Mouse (Mus musculus) skeletal muscle tissue, adult 2 months (tissue): ENCODE measurements around the gene D17Wsu92e.

Source experiments
- DNase-seq: peaks from one replicate; pipeline ENCODE4 v3.0.0-alpha.2; 2012; ENCODE audit warnings: low read depth, low spot score

Gene D17Wsu92e

DNA sequence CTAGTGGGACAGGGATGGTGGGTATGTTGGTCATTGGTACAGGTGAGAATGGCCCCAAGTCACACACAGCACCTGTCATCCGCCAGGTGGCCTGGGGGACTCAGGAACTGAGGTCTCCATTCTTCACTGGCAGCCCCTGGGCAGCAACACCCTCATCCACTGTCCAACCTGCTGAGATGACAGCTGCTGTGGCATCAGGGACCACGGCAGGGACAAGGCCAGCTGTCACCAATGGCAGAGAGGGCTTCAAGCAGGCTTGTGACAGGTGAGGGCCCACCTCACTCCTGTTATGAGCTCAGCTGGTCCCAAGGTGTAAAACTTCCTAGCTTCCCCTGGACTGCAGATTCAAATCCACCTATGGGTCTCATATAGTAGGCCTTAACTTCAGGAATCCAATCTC, 72.3 kb downstream of the D17Wsu92e start:
- DNase-seq, result no peak

- no peak for DNase-seq
Observed at GRCm38 (mm10) chr17:27746446-27746845, 74.0 kb downstream of the D17Wsu92e start.

GRCm38 (mm10) chr17:27740961-27741360, 79.5 kb downstream of the D17Wsu92e start:
- DNase-seq, result no peak

GRCm38 (mm10) chr17:27734344-27735073, 85.9 kb downstream of the D17Wsu92e start:
- DNase-seq, result no peak

DNA sequence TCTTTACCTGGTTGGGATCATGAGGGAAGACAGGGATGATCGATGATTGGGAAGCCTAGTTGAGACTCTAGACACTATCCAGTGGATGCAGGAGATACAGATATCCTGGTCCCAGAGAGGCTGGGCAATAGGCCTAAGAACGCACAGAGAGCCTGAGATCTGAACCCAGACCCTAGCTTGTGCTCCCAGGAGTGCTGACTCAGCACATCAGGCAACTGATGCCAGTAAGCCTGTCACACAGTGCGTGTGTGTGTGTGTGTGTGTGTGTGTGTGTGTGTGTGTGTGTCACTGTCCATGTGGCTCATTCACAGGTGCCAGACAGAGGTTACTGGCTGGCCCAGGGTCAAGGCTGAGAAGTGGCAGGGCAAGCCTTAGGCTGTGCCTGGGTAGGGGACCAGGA, 87.8 kb downstream of the D17Wsu92e start:
- DNase-seq, result no peak

DNA sequence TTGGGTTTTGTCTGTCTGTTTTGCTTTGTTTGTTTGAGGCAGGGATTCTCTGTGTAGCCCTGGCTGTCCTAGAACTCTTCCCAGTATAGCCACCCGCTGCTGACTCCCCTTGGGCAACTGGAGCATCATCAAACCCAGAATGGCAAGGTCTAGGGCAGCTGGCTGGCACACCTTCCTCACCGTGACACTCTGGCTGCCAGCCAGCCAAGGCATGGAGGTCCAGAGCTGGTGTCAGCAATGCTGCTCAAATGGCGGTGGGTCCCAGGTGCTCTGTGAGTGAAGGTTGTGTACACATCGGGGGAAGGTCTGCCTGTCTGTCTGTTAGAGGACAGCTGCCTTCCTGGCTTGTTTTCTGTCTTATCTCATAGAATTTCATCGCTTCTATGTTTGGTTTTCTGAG, 88.3 kb downstream of the D17Wsu92e start:
- DNase-seq, result no peak

DNA sequence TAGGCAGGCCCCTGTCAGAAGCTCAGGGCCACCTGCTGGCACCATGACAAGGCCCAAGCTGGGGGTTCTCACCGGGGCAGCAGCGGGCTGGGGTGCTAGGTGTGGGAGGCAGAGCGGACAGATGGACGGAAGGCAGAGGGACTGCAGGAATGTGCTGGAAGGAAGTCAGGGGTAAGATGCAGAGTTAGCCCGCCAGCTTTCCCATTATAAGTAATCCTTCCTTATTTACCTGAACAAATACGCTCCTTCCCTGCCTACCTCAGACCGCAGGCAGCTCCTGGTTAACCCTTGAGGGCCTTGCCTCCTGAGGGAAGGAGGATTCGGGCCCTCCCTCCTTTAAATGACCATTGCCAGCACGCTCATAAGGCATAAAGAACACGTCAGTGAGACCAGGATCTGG, 91.7 kb downstream of the D17Wsu92e start, which contains the start of gene Spdef:
Gene Spdef, minus strand, starts transcription at position 186 of the 400 bp plus-strand sequence.
- no peak for DNase-seq

DNA sequence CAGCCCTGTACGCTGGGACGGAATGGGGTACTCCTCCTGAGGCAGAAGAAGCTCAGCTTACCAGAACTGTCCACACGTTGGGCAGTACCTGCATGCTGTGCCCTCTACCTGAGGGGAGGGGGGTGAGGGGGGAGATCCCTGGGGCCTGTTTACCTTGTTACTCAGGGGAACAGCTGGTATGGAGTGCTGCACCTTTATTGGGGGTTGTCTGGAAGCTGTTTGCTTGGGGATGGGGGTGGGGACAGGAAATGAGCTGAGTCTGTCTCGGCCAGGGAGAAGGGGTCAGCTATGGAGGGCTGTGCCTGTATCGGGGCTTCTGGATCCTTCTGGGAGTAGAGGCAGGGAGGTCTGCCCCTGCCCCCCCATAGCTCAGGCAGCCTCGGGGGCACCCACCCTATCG, 93.9 kb downstream of the D17Wsu92e start:
- no peak for DNase-seq

DNA sequence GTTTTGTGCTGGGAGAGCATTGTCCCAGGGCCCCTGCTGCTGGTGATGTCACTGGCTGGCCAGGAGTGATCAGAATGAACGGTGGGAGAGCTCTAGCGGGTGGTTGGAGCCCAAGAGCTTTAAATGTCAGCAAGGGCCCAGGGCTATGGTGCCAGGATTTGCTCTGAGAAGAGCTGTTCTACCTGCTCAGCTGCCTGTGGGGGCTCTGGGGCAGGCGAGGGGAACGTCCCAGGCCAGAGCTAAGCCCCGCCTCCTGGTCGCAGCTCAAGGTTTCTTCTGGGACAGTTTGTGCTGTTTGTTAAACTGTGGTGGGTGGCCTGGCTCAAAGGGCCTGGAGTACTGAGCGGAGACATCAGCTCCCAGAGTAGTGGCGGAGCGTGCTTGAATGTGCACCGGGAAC, 95.0 kb downstream of the D17Wsu92e start:
- no peak for DNase-seq

DNA sequence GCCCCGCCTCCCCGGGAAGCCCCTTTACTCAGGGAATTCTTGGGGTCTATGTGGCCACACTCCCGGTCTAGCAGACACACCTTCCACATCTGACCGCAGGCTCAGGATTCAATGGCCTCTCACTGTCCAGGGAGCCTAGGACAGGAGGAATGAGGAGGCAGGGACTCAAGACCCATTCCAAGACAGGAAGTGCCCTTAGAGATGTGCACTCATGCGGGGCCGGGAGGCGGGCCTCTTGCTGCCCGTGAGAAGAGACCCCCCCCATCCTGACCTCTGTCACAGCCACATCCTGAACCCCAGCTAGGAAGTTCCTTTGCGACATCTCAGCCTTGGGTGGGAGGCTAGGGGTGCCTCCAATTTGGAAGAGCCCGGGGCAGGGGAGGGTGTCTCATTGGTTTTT, 95.4 kb downstream of the D17Wsu92e start:
- no peak for DNase-seq

- no peak for DNase-seq
Observed at GRCm38 (mm10) chr17:27724327-27724726, 96.1 kb downstream of the D17Wsu92e start.

DNA sequence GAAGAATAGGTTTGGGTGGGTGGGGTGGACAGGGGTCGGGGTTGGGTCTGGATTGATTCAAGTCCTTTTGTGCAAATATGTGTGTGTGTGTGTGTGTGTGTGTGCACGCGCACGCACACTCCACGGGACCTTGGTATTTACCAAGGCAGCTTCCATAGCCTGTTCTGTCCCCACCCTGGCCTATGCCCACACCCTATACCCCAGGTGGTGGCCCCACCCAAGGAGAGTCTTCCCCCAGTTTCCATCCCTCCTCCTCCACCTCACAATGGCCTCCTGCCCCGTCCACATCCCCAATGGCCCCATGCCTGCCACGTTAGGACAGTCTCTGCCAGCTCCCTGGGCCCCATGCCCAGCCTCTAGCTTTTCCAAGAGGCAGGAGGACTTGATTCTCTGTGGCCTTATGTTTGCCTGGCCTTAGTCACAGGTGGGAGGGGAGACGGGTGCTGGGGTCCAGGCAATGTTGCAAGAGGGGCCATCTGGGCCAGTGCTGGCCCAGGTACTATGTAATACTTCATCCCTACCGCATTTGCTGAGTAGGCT, 99.3 kb downstream of the D17Wsu92e start:
- DNase-seq, result peak; percentile 13

DNA sequence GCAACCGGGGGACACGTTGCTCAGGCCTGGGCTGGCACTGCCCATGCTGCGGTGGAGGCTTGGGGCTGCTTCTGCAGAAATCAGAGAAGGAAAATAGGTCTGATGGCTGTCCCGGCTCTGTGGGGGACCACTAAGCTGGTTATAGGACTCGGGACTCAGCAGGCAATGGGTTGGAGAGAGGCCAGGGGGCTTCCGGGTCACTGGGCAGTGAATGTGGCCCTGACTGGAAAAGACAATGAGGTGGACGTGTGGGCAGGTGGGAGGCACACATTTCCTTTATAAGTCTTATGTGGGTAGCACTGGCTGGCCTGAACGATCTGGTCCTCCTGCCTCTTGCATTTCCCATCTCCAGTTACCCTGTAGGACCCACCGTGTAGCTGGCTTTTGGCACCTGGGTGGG, 100.1 kb downstream of the D17Wsu92e start:
- DNase-seq, result no peak

- DNase-seq, result no peak
Observed at GRCm38 (mm10) chr17:27719663-27720062, 100.8 kb downstream of the D17Wsu92e start.

DNA sequence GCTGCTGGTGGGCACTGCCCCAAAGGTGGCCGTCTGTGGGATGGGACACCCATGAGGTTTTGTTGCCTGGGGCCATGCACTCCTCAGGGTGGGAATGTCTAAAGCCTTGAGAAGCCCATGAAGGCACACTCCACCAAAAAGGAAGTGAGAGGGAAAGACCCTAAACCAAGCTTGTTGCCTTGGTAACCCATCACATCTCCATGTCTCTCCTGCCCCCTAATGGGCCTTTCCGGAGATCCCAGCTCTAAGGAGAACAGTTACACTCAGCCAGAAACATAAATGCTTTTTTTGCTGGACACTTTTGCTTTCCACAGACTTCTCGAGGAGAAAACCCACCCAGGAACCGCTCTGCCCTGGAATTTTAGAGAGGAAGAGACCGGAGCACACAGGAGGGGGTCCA, 102.2 kb downstream of the D17Wsu92e start:
- DNase-seq, result no peak

DNA sequence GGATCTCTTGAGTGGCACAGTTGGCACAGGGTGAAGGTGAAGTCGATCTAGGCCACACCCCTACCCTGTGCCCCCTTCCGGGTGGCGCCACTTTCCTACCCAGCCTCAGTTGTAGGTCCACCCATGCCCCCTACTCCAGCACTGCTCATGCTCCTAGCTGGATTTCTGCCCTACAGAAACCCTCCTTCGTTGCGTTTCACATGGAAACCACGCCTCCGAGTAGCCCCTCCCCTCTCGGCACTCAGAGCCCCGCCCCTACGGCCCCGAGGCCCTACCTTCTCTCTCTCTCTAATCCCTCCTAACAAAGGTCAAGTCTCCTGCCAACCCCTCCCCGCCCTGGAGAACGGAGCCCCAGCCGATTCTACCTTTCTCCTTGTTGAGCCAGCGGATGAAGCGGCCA, 103.6 kb downstream of the D17Wsu92e start:
- no peak for DNase-seq

GRCm38 (mm10) chr17:27712832-27713231, 107.6 kb downstream of the D17Wsu92e start:
- DNase-seq, result peak; percentile 11

- DNase-seq, result no peak
Observed at GRCm38 (mm10) chr17:27709650-27710049, 110.8 kb downstream of the D17Wsu92e start.

GRCm38 (mm10) chr17:27707954-27708661, 112.3 kb downstream of the D17Wsu92e start:
- peak; percentile 43 for DNase-seq

GRCm38 (mm10) chr17:27705661-27706060, 114.8 kb downstream of the D17Wsu92e start:
- DNase-seq, result no peak

DNA sequence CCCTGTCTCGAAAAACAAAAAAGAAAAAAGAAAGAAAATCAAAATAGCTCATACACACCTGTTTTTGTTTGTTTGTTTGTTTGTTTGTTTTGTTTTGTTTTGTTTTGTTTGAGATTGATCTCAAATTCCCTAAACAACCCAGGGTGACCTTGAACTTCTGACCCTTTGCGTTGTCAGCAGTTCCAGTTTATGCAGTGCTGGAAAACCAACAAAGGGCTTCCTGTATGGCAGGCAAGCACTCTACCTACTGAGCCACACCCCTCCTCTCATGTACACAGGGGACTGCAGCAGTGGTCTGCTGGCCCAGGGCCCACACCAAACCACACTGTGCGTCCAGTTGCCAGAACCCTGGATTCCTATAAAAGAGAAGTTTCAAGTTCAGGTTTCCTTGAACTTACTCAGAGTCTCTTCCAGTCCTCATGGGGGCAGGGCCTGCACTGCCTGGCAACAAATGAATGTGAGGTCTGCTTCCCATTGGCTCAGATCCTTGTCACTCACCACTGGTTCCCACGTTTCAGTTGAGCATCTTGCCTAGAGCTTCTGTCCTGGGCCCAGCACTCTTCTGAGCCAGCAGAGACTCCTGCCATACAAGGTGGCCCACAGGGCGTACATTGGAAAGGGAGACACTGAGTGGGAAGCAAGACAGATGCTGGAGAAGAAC, 116.4 kb downstream of the D17Wsu92e start:
- no peak for DNase-seq

GRCm38 (mm10) chr17:27702518-27702917, 117.9 kb downstream of the D17Wsu92e start:
- peak; percentile 10 for DNase-seq
